Mouse (Mus musculus) lung, embryonic 16.5 days (tissue): ENCODE measurements at regions not wholly inside any gene's neighbourhood (a gene's known extent, or its start where the extent isn't known, plus 50 kb on each side); places are given as distances from the start of the nearest gene placed in this dataset.

ENCODE experiments used
- ATAC-seq: fragments of 200-750 bp; cut with Nextera tagmentation; 2 replicates; pipeline ENCODE4 v1.8.0; 2017; ENCODE audit warnings: low read depth, mild to moderate bottlenecking, moderate library complexity
- H3K27ac ChIP-seq: fragments of 300-500 bp; sonication (generic); 2 replicates; pipeline ENCODE4 v1.5.1; 2014; ENCODE audit warnings: mild to moderate bottlenecking, control low read depth, low read length
- H3K27me3 ChIP-seq: fragments of 300-500 bp; sonication (generic); 2 replicates; pipeline ENCODE4 v1.6.1; 2014; ENCODE audit warnings: low read depth, low read length, mixed read lengths; ENCODE audit not compliant: control insufficient read depth, insufficient read depth
- H3K36me3 ChIP-seq: fragments of 300-500 bp; sonication (generic); 2 replicates; pipeline ENCODE4 v1.6.1; 2014; ENCODE audit warnings: low read length; ENCODE audit not compliant: control insufficient read depth, insufficient read depth
- H3K4me1 ChIP-seq: fragments of 300-500 bp; sonication (generic); replicated peaks from 2 replicates; pipeline ENCODE4 v1.6.1; 2014; ENCODE audit warnings: low read length, mixed read lengths; ENCODE audit not compliant: control insufficient read depth, insufficient read depth
- H3K4me2 ChIP-seq: fragments of 300-500 bp; sonication (generic); 2 replicates; pipeline ENCODE4 v1.6.1; 2014; ENCODE audit warnings: low read depth, low read length, control low read depth
- H3K4me3 ChIP-seq: fragments of 300-500 bp; sonication (generic); 2 replicates; pipeline ENCODE4 v1.5.1; 2014; ENCODE audit warnings: mild to moderate bottlenecking, low read length, control low read depth
- H3K9ac ChIP-seq: fragments of 300-500 bp; sonication (generic); 2 replicates; pipeline ENCODE4 v1.6.1; 2014; ENCODE audit warnings: low read length, control low read depth
- H3K9me3 ChIP-seq: fragments of 300-500 bp; sonication (generic); 2 replicates; pipeline ENCODE4 v1.6.1; 2016; ENCODE audit warnings: low read length; ENCODE audit not compliant: control insufficient read depth
- WGBS: fragments of 180-500 bp; shearing (Covaris S2); extraction: QIAGEN DNeasy Blood & Tissue Kit; methylation state at CpG from one replicate; pipeline ENCODE4 v1.1.7; 2014; 5-methylcytosine and 5-hydroxymethylcytosine counted together

DNA sequence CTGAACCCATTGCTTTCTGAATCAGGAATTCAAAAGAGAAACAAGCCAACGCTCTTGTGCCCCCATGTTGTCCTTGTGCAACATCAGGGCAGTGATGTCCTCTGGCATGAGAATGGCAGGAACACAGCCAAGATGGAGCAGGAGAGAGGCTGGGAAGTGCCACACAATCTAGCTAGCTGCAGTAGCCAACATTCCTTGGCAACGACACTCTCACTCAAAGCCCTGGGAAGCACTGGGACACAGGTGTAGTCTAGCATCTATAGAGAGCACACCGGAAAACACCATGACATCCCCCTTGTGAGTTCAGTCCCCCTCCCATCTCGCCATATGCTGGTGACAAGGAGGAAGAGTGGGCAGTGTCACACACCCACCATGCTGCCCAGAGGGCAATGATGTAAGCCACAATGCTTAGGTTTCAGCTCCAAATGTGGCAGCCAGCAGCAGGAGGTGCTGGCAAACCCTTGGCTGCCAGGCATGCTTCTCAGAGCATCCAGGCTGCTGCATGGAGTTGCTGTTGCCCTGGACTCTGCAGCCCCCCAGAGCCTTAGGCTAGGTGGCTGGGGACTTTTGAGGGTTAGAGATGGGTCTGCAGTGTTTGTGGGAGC lies 123.0 kb downstream of the Slc38a6 start:
- H3K4me3 ChIP-seq: no peak overlapping the region
- H3K36me3 ChIP-seq: no peaks in the 10 kb centered on the region
- H3K9ac ChIP-seq: no peak overlapping the region
- no peaks in the 10 kb centered on the region; the same call in 1 of the 2 replicates for H3K27me3 ChIP-seq
- WGBS: 80% methylated on average over 4 of the region's 4 CpGs
- ATAC-seq: no peak
- no peaks in the 10 kb centered on the region for H3K9me3 ChIP-seq
- no peak overlapping the region for H3K4me2 ChIP-seq
- H3K27ac ChIP-seq: no peak overlapping the region
- 0 out of 2 replicates have a peak, but pooled peaks cover 3% of the 10 kb centered on the region for H3K4me1 ChIP-seq

DNA sequence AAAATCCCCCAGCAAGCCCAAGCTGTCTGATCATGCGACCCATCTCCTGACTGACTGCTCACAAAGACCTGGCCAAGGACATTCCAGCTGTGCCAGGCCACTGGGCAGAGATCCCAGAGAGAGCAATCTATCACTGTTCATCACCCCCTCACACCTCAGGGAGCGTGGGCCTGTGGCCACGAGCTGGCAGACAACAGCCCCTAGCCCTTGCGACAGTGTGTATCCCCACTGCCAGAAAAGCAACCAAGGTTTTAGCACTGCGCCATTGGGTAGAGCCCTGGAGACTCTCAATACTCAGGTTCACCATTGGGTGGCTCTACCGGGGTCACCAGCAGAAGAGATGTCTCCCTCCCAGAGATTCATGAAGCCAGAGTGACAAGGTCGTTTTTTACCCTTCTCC lies 122.0 kb downstream of the Slc38a6 start:
- no peaks in the 10 kb centered on the region for H3K9me3 ChIP-seq
- H3K4me2 ChIP-seq: no peak overlapping the region
- H3K4me3 ChIP-seq: no peak overlapping the region
- 0 out of 2 replicates have a peak, but pooled peaks cover 3% of the 10 kb centered on the region for H3K4me1 ChIP-seq
- no peaks in the 10 kb centered on the region; the same call in 1 of the 2 replicates for H3K27me3 ChIP-seq
- no peaks in the 10 kb centered on the region for H3K36me3 ChIP-seq
- 62% methylated on average over 7 of the region's 7 CpGs for WGBS
- H3K27ac ChIP-seq: no peak overlapping the region
- H3K9ac ChIP-seq: no peak overlapping the region
- no peak for ATAC-seq

DNA sequence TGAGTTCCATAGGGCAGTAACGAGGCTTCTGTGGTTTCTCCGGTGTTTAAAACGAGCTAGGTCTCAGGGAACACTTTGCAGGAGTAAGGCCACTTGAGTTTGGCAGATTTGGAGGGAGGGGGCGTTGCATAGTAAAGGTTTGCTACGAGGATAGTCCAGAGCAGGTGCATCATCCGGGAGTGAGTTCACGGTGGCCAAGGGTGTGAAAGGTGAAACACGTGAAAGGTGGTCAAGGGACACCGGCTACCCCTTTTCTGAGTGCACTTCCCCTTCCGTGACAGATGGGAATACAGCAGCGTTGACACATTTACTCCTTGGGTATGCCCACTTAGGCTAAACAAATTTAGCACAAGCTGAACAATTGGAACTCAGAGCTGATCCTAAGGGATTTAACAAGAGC lies 121.6 kb downstream of the Slc38a6 start:
- 58% methylated on average over 11 of the region's 11 CpGs for WGBS
- ATAC-seq: no peak
- no peak overlapping the region for H3K27ac ChIP-seq

DNA sequence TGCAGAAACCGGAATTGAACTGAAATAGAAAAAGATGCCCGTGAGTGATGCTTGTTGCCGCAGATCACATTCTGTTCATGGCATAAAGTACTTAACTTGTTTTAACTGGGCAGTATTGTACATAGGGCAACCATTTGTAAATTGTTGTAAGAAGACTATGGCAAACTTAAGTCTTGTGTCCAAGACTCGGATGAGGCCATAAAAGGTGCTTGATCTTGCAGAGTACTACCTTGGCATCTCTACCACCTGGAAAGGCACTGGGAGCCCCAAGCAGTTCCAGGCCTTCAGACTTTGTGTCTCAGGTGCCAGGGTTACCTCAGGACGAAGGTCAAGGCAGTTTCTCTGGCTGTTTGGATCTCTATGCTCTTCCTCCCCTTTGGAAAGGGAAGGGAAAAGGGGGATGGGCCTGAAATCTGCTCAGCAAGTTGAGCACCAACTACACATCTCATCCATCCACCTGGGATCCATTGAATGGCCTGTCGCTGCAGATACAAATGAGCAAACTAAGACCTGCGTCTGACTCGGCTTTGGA lies 120.0 kb downstream of the Slc38a6 start:
- WGBS: 82% methylated on average over 8 of the region's 8 CpGs
- no peaks in the 10 kb centered on the region for H3K4me1 ChIP-seq
- no peak overlapping the region for H3K27ac ChIP-seq
- no peaks in the 10 kb centered on the region for H3K9me3 ChIP-seq
- no peaks in the 10 kb centered on the region for H3K36me3 ChIP-seq
- no peaks in the 10 kb centered on the region for H3K27me3 ChIP-seq
- no peak overlapping the region for H3K9ac ChIP-seq
- ATAC-seq: no peak
- no peak overlapping the region for H3K4me3 ChIP-seq
- H3K4me2 ChIP-seq: no peak overlapping the region

More for the DNA sequence above, 121.6 kb downstream of the Slc38a6 start:
- H3K4me3 ChIP-seq: no peak overlapping the region
- no peak overlapping the region for H3K9ac ChIP-seq
- no peaks in the 10 kb centered on the region for H3K9me3 ChIP-seq
- H3K36me3 ChIP-seq: no peaks in the 10 kb centered on the region
- H3K27me3 ChIP-seq: no peaks in the 10 kb centered on the region; the same call in 1 of the 2 replicates
- H3K4me1 ChIP-seq: 0 out of 2 replicates have a peak, but pooled peaks cover under 1% of the 10 kb centered on the region
- no peak overlapping the region for H3K4me2 ChIP-seq

DNA sequence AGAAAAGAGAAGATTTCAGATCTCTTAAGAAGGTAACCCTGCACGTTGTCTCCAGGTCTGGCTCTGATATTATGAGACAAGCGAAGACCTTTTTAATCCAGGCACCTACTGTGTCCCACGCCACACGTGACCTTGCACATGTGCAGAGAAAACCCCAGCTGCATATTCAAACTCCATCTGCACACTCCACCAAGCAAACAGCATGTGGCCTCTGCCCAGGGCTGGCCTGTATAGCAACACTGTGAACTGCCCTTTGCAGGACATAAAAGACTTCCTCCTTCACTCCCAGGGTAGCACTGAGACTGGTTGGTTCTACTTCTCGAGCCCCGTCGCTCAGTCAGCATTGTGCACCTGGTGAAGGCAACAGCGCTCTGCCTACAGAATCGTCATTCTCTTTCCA lies 119.0 kb downstream of the Slc38a6 start:
- Histone ChIP-seq H3K9ac (no peak overlapping the region), H3K27ac (no peak overlapping the region), H3K9me3 (no peaks in the 10 kb centered on the region), H3K4me3 (no peak overlapping the region), H3K27me3 (no peaks in the 10 kb centered on the region), H3K4me1 (no peaks in the 10 kb centered on the region), H3K4me2 (no peak overlapping the region), H3K36me3 (no peaks in the 10 kb centered on the region)
- no peak for ATAC-seq
- 81% methylated on average over 9 of the region's 9 CpGs for whole genome bisulfite sequencing

DNA sequence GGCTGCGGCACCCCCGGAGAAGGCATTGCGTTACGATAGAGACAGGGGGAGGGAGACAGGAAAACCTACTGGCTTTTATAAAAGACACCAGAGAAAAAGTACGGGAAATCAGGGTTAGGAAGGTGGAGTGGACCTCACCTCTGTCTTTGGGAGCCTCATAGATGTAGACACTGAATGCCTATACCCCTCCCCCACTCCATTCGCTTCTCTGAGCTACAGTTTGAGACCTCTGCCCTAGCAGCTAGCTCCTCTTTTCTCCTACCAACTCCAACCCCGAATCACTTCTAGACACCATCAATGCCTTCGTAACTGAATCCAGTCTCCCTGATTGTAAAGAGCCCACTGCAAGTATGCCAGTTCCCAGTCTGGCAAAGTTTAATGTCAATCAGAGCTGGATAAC lies 118.5 kb downstream of the Slc38a6 start:
- H3K9ac ChIP-seq: no peak overlapping the region
- no peak for ATAC-seq
- no peaks in the 10 kb centered on the region for H3K4me1 ChIP-seq
- no peak overlapping the region for H3K4me3 ChIP-seq
- WGBS: 49% methylated on average over 8 of the region's 8 CpGs
- H3K4me2 ChIP-seq: no peak overlapping the region
- no peaks in the 10 kb centered on the region for H3K27me3 ChIP-seq
- H3K9me3 ChIP-seq: no peaks in the 10 kb centered on the region
- no peaks in the 10 kb centered on the region for H3K36me3 ChIP-seq
- H3K27ac ChIP-seq: no peak overlapping the region

DNA sequence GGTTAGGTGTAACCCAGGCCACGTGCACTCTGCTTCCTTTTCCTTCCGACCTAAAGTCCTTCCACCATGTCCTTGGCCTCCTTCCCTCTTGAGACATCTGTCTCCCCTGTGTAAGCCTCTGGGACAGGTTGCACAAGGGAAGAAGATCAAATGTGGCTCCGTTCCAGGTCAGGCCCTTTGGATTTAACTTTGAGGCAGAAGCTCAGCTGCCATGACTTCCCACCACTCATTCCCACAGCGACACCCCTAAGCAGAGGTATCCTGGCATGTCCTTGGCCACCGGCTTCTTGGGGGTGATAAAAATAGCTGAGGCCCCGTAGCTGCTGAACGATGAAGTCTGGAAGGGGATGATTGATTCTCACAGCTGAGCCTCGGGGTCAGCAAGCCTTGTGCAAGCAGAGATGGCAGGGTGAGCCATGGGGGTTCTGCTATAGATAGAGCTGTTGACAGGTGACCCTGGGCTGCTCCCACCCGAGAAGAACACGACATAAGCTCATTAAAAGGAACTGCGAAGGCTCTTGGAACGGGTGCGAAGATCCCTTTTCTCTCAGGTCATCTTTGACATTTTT lies 117.4 kb downstream of the Slc38a6 start:
- Histone ChIP-seq H3K9ac (no peak overlapping the region), H3K27me3 (no peaks in the 10 kb centered on the region), H3K36me3 (no peaks in the 10 kb centered on the region), H3K9me3 (no peaks in the 10 kb centered on the region), H3K27ac (no peak overlapping the region), H3K4me1 (no peaks in the 10 kb centered on the region), H3K4me2 (no peak overlapping the region), H3K4me3 (no peak overlapping the region)
- ATAC-seq: no peak
- 34% methylated on average over 13 of the region's 13 CpGs for WGBS
